Mouse (Mus musculus) testis, adult 10 weeks (tissue): Measurements from ENCODE around the gene Akr1c12. TPM values are rescaled to one million over a fixed set of nuclear protein-coding genes. Genes with fewer than 3 reads are reported as not detected.

Experiments used
- polyA plus RNA-seq: library from polyadenylated mRNA; stranded (reverse); fragments of 350-450 nt; fragmentation: Illumina TruSeq; extraction: RNeasy Lipid Tissue Mini Kit (QIAGEN cat#74804); gene quantifications from one replicate; pipeline ENCODE4 v1.2.3, GENCODE M21; 2014; ENCODE audit warnings: low read depth, low replicate concordance

Gene Akr1c12
- 3.1 TPM for polyA plus RNA-seq

DNA sequence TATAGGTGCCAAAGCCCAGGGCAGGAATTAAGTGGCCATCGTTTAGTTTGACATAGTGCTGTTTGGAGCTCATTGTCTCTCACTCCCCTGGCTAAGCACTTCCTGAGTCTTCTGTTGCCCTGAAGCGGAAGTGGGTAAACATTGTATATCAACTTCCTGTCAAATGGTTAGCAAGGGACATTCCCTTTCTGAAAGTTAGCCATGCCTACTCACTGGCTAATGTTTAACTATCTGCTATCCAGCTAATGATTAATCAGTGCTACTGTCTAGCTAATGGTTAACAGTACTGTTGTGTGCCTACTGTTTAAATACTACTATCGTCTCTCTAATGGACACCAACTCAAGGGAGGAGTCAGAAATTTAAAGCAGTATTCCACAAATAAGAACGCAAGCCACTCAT is at the start of gene Akr1c12:
Gene Akr1c12, minus strand, starts transcription at position 150 of the 400 bp plus-strand sequence.

DNA sequence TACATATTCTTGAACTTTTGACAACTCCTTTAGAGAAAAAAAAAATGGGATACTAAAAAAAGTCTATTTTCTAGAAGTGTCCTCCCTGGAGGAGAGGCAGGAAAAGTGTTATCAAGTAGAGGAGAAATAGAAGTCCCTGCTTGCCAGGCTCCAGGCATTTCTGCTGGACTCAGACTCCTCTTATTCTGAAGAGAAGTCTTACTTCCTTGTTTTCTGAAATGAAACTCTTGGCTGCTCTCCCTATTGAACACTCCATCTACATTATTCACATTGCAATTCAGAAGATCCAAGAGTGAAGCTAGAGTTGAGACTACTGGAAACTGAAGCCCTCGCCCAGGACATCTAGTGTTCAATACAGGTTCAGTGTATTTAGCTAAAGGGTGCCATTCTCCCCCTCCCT is 50.8 kb downstream of the Akr1c12 start, which contains the start of gene Akr1c19:
Gene Akr1c19, plus strand, starts transcription at position 260 of the 400 bp plus-strand sequence.

Other genes starting within 250 kb of the Akr1c12 start
- 4.9 TPM for gene Akr1c14, start 230.4 kb downstream of the Akr1c12 start, polyA plus RNA-seq
- gene Akr1c18, start 128.8 kb downstream of the Akr1c12 start, polyA plus RNA-seq = 0.24 TPM
- gene Akr1c13, start 88.3 kb downstream of the Akr1c12 start, polyA plus RNA-seq = 22.3 TPM
- 3.2 TPM for gene Akr1c19, start 50.7 kb downstream of the Akr1c12 start, polyA plus RNA-seq
- 0.21 TPM for gene Akr1c6, start 154.9 kb upstream of the Akr1c12 start, polyA plus RNA-seq
- not detected for gene Akr1c20, start 243.9 kb upstream of the Akr1c12 start, polyA plus RNA-seq